Mouse (Mus musculus) olfactory bulb, adult 2 months (tissue): ENCODE measurements around the gene Sh2d5. TPM values are rescaled to one million over a fixed set of nuclear protein-coding genes. Genes with fewer than 3 reads are reported as not detected.

ENCODE experiments used
- H3K27ac ChIP-seq: fragments of 200-500 bp; 2 replicates; pipeline ENCODE4 v1.5.1; 2012; ENCODE audit warnings: low read depth, low read length; ENCODE audit not compliant: insufficient read depth
- H3K4me1 ChIP-seq: fragments of 200-500 bp; 2 replicates; pipeline ENCODE4 v1.6.1; 2012; ENCODE audit warnings: low read length; ENCODE audit not compliant: control insufficient read depth, insufficient read depth
- H3K4me3 ChIP-seq: fragments of 200-500 bp; 2 replicates; pipeline ENCODE4 v1.5.1; 2012; ENCODE audit warnings: mild to moderate bottlenecking, low read depth, low read length, moderate library complexity; ENCODE audit not compliant: insufficient read depth
- CTCF ChIP-seq: fragments of 200-500 bp; IDR thresholded peaks from 2 replicates; pipeline ENCODE4 v1.5.1; 2012; ENCODE audit warnings: low read depth, mild to moderate bottlenecking, low read length, moderate library complexity; ENCODE audit not compliant: insufficient read depth
- POLR2A ChIP-seq: fragments of 200-500 bp; IDR thresholded peaks from 2 replicates; pipeline ENCODE4 v1.6.1; 2012; ENCODE audit warnings: mild to moderate bottlenecking, low read depth, low read length, moderate library complexity; ENCODE audit not compliant: insufficient read depth
- WGBS: fragments of 180-500 bp; shearing (Covaris S2); methylation state at CpG from one replicate; pipeline ENCODE4 v1.1.7; 2018; 5-methylcytosine and 5-hydroxymethylcytosine counted together
- polyA plus RNA-seq: library from polyadenylated mRNA; stranded (reverse); fragments of >200 nt; gene quantifications from 2 replicates; pipeline ENCODE4 v1.2.4, GENCODE M21; 2012; ENCODE audit warnings: low replicate concordance; ENCODE audit not compliant: missing spikeins, insufficient read depth, insufficient read length

Gene Sh2d5
- polyA plus RNA-seq, 1 experiment, result not detected

DNA sequence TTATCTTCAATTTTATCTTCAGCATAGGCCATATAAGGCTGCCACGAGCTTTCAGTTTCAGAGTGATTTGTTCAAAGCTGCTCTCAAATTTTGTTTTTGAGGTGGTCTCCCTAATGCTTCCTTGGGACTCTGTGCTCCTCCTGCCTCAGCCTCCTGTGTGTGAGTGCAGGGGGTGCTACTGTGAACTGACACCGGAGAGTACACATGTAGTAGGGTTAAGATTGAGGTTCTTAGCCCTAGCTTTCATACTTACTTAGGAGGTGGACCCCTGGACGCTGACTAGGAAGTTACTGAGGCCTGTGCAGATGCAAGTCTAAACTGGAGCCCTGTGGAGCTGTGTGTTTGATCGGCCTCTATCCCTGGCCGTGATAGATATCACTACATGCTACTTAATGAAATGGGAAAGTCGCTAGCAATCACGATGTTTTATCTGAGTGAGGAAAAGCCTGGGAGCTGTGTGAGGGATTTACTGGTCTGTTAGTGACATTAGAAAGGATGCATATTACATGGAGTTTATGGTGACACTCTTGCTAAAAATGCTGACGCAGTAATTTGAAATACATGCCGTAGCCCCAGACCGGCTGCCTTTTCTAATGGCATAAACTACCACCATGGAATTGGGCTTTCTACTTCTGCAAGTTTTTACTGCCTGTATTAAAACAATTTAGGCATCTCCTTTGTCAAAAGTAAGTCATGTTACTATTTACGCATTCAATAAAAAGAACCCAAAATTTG is 32.1 kb upstream of the Sh2d5 start:
- TF ChIP-seq CTCF, result no peak
- Histone ChIP-seq H3K4me1 (peaks cover 6% of the 10 kb centered on the region), H3K4me3 (peak overlapping the region; percentile 18), H3K27ac (no peak overlapping the region)
- WGBS, result 65% methylated on average over 11 of the region's 11 CpGs

DNA sequence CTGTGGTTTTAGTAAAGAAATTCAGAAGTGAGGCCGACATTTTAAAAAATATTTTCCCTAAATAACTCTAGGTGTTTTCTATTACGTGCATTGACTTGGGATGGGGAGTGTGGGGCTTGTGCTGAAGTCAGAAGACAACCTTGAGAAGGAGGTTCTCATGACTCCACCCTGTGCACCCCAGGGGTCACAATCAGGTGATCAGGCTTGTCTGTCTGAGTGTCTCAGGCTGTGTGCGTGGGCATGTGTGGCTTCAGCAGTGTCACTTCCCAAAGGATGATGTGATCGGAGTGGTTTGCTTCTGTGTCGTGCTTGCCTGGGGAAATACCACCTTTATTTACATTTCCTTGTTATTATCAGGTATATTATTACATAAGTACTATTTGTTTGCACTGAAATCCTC is 30.9 kb upstream of the Sh2d5 start:
- no peak overlapping the region; the same call in 1 of the 2 replicates for H3K4me3 ChIP-seq
- no peak overlapping the region for H3K27ac ChIP-seq
- peaks cover 6% of the 10 kb centered on the region for H3K4me1 ChIP-seq
- 60% methylated on average over 5 of the region's 5 CpGs for WGBS
- TF ChIP-seq CTCF, result no peak
- TF ChIP-seq POLR2A, result no peak

DNA sequence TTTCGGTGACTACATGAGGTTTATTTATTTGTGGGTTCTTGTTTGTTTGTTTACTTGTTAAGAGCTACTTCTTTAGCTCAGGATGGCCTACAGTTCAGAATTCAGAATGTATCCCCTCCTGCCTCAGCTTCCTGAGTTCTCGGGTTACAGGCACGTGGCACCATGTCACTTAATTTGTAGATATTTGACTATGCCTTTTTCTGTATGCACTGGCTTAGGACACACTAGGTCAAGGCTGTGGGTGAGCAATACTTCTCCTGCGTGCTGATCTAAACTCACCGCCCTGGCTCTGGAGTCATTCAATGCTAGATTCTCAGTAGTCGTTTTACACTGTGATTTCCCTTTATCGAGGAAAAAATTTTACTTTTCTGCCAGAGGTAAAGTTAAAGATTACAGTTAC is 29.4 kb upstream of the Sh2d5 start:
- 75% methylated on average over 7 of the region's 7 CpGs for WGBS
- Histone ChIP-seq H3K4me1 (peaks cover 6% of the 10 kb centered on the region), H3K4me3 (no peak overlapping the region), H3K27ac (no peak overlapping the region)
- no peak for TF ChIP-seq POLR2A
- TF ChIP-seq CTCF, result no peak

DNA sequence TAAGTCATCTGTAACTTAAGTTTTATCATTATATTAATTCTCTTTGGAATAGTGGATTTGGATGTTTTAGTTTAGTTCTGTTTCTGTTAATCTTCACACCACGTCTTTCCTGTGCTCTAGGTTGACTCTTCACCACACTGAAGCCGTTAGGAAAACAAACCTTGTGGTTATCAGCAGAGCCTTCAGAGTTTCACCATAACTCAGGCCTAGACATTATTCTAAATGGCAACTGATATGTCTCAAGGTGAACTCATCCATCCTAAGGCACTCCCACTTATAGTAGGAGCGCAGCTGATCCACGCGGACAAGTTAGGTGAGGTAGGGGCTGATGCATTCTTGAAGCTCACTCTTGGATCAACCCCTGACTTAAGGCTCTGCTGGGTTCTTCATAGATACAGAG is 28.8 kb upstream of the Sh2d5 start:
- H3K27ac ChIP-seq, result no peak overlapping the region
- WGBS, result 81% methylated on average over 5 of the region's 5 CpGs
- H3K4me3 ChIP-seq, result no peak overlapping the region
- peaks cover 6% of the 10 kb centered on the region for H3K4me1 ChIP-seq
- TF ChIP-seq POLR2A, result no peak
- TF ChIP-seq CTCF, result no peak

DNA sequence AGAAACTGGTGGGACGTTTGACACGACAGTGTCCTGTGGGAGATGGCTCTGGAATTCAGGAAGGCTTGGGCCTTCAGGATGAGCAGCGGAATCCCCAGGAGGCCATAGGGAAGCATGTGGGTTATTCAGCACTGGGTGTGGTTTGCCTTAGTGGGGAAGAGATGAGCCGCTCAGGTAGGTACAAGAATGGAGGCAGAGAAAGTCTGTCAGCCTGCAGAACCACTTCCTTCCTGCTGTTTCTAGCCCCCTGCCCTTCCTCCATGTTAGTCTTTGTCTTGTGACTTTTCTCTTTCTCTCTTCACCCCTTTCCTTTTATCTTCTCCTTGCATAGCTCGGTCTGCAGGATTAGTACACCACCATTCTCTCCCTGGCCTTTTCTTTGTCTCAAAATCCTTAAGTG is 27.8 kb upstream of the Sh2d5 start:
- H3K27ac ChIP-seq, result no peak overlapping the region
- TF ChIP-seq CTCF (no peak), POLR2A (no peak)
- no peak overlapping the region for H3K4me3 ChIP-seq
- WGBS, result 87% methylated on average over 5 of the region's 5 CpGs
- H3K4me1 ChIP-seq, result peaks cover 6% of the 10 kb centered on the region

DNA sequence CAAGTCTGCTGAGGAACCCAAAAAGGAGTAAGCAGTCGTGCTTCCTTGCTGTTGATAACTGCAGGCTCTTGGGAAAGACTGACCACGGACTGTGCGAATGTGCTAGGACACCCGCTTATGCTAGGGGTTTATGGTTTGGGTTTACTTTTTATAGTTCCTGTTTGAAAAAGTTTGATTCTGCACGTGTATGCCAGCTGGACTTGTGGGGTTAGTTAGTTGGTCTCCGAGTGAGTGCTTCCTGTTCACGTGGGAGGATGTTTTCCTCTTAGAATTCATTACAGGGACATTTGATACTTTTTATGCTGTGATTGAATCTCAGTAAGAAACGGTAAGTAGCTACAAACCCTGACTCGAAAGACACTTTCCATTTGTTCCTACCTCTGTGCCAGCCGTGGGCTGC is 26.6 kb upstream of the Sh2d5 start:
- Histone ChIP-seq H3K4me1 (peaks cover 3% of the 10 kb centered on the region), H3K4me3 (no peak overlapping the region), H3K27ac (no peak overlapping the region)
- 81% methylated on average over 10 of the region's 10 CpGs for WGBS
- TF ChIP-seq CTCF, result no peak
- no peak for TF ChIP-seq POLR2A

DNA sequence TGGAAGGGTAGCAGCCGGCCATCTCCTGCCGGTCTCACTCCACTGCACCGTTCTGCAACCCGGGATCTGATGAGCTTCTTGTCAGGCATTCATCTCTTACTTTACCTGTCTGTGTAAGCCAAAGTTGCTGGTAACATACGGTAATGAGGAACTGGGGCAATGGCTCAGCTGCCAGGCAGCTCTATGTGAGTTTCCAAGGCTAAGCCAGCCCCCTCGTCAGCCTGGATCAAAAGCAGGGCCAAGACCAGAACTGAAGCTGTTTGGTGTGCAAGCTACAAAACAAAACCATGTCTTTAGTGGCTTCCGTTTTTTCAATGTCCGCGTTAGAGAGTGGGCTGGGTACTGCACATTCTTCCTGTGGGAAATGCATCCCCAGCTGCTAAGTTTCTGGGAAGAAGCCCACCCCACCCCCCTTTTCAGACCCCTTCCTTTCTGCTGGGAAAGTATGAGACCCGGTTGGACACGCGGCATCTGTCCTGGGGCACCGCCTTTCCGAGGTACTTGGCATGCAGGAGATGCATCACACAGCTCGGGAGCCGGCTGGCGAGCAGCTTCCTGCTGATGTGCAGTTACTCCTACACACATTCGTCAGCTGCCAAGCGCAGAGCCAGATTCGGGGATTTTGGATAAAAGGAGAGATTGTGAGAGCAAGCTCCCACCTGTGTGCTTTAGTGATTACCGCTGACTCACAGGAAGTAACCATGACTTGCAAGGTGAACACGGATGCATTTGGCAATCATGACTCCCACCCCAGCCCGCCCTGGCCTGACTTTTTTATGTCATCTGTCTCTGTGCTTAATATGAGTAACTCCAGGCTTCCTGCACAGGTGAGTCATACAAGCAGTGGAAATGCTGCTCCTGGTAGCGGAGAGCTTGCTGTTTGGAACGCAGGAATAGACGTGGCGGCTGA is 3.2 kb upstream of the Sh2d5 start:
- Histone ChIP-seq H3K4me3 (no peak overlapping the region), H3K27ac (peak overlapping the region; percentile 58), H3K4me1 (peaks cover 29% of the 10 kb centered on the region)
- WGBS, result 42% methylated on average over 27 of the region's 27 CpGs
- TF ChIP-seq CTCF (no peak), POLR2A (no peak)

DNA sequence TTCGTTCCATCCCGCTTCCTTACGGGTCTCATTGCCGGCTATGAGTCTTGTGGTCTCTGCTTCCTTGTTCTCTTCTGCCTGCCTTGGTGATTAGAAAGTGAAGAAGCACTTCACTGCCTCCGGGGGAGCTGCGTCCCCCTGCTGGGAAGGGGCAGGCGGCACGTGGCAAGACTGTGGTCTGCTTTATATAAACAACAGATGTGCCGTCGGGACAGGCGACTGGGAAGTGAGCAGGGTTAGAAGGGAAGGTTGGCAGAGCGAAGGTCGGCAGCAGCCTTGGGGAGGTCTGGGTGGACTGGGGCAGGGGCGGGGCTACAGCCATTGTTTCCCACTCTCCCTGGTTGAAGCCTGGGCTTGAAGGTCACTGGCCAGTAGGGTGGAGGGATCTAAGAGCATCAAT is 1.6 kb downstream of the Sh2d5 start:
- Histone ChIP-seq H3K4me3 (peak overlapping the region; percentile 41), H3K4me1 (peaks cover 34% of the 10 kb centered on the region), H3K27ac (no peak overlapping the region)
- 1% methylated on average over 14 of the region's 14 CpGs for WGBS
- TF ChIP-seq CTCF (no peak), POLR2A (no peak)

DNA sequence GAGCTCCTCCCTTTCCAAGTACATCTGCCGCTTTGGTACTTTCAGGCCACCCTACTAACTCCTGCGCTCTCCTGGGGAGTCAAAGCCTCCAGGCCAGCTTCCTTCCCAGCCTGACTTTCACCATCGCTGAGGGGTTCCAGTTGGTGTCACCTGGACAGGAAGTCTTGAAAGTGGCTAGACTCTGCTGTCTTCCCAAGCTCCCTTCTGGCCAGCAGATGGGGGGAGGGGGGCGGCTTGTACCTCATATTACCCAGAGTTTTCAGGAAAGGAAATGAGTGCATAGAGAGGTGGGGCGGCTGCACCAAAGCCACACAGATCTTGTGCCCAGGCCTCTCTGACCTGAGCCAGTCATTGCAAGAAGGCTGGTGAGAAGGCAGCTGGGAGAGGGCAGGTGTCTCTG is 2.0 kb downstream of the Sh2d5 start:
- H3K27ac ChIP-seq, result no peak overlapping the region
- peak overlapping the region; percentile 41 for H3K4me3 ChIP-seq
- 46% methylated on average over 5 of the region's 5 CpGs for WGBS

More for the DNA sequence above, 2.0 kb downstream of the Sh2d5 start:
- no peak for TF ChIP-seq CTCF
- no peak for TF ChIP-seq POLR2A
- peaks cover 30% of the 10 kb centered on the region for H3K4me1 ChIP-seq
